Mouse (Mus musculus) ZHBTc4 (cell line): Measurements from ENCODE around the gene Gm45194.

Experiments used
- DNase-seq: peaks from one replicate; pipeline ENCODE4 v3.0.0-alpha.2; 2011; ENCODE audit warnings: low read depth, low spot score

Gene Gm45194

DNA sequence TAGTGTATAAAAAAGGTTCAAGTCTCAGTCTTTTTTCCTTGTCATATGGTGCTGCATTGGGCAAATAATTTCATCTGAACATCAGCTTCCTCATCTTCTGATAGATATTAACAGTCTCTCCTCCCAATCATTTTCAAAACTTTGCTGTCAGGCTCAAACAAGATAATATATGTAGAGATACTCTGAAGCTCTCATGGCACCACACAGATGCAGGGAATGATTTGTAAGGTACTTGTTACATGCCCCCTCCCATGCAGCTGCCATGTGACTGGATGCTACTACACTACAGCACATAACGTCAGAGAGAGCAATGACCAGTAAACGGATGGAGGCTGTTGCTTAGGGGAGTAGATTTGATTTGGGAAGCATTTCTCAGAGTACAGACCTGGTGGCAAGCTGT, at the start of gene Gm45194:
Gene Gm45194 (plus strand): TSS at position 301 of the 400 bp plus-strand sequence.
- DNase-seq = no peak

DNA sequence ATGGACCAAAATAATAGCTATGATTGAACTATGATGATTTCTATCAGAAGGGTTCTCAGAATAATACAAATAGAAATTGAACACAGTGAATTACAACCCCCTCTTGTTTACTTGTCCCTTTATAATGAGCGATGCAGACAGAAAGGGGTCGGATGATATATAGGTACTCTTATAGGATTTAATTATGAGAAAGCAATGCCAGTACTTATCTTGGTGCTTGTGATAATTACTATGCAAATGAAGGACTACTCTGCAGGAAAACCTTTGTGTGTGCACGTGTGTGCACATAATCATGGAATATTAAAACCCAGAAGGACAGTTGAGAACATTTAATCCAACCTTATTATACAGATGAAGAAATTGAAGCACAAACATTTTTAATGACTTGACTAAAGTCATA, 35.3 kb upstream of the Gm45194 start:
- DNase-seq = no peak

DNA sequence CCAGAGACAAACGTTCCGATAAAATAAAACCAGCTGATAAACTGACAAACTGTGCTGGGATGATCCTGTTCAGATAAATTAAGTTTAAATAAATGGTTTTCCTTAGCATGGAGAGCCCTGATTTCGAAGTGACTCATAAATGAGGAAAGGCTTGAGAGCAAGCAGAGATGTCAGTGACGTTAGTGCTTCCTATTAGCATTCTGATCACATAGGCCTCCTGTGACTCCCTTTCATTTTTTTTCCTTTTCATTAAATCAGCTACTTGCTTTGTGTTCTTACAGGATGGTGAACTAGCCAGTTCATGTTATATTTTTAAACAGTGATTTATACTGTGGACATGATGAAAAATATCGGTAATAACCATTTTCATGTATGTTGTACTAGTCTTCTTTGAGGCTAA, 9.9 kb upstream of the Gm45194 start:
- DNase-seq = no peak

DNA sequence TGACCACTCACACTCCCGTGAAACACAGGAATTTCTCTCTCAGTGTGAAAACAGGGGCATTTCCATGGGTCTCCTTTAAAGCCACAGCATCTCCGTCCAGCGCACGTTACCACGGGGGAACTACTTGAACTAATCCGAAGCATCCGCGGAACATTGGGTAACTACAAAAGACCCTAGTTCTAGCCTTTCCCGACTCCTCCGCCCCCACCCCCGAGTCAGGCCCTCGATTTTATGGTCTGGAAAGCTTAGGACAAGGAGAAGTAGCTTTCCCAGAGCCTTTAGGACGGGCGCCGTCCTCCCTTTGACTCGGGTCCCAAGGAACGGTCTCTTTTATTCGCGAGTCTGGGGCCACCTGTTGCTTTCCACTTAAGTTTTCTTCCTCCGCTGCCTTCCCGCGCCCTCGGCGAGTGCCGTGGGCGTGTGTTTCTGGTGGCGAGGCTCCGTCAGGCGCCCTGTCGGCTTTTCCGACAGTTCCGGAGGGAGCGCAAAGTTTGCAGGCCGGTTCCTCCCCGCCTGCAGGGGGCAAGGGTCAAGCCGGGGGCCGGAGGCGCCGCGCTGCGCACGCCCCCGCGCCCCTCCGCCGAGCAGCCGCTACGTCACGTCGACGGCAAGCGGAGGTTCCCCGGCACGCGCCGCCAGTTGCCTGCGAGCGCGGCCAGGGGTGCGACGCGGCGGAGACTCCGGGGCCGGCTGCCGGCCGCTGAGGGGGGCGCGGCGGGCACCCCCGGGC, 3.3 kb downstream of the Gm45194 start:
- peak; percentile 43 for DNase-seq

DNA sequence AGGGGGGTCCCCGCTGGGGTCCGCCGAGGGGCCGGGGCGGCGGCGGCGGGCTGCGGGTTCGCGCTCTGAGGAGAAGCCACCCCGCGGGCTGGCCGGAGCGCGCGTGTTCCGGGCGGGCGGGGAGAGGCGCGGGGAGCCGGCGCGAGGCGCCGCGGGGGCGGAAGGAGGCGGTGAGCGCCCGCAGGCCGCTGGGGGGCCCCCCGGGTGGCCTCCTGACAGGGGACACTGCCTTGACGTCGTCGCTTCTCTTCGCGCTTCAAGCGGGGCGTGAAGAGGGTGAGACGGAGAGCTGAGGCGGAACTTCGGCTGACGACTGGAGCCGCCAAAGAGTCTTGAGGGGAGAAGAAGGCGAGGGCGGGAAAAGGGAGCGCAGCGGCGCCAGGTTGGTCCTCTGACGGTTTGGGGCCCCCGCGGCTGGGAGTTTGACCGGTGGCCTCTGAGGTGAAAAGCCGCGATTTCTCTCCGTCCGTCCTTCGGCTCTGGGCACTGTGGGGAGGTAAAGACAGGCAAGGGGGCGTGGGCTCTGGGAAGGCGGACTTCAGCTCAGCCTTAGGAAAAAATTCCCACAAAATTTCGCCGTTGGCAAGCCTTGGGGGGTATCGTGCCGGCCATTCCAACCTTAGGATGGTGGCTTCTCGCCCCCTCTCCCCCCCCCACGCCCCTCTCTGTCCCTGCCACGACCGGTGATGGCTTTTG, 4.0 kb downstream of the Gm45194 start:
- DNase-seq = peak; percentile 29

DNA sequence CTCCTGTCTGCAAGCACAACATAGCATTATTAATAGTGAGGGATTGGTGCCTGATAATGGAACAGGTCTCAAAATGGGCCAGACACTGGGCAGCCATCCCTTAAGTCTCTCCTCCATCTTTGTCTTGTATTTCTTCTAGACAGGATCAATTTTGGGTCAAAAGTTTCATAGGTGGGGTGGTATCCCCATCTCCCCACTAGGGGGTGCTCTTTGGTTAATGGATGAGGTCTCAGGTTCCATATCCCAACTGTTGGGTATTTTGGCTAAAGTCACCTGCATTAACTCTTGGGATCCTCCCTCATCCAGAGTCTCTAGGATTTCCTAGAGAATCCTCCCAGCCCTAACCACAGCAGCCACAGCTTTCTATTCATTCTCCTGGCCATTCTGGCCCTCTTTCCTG, 26.2 kb downstream of the Gm45194 start:
- peak; percentile 26 for DNase-seq

DNA sequence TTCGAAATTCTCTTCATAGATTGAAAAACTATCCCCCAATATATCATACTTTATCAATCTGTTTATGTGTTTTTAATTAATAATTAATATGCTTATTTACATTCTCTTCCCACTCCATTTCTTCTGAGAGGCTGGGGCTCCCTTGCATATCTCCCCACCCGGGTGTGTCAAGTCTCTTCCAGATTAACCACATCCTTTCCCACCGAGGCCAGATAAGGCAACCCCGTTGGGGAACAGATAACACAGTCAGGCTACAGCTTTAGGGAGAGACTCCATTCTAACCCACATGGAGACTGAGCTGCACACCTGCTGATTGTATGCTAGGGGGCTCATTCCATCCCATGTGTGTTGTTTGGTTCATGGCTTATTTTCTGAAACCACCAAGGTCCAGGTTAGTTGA, 69.7 kb downstream of the Gm45194 start:
- DNase-seq = no peak

DNA sequence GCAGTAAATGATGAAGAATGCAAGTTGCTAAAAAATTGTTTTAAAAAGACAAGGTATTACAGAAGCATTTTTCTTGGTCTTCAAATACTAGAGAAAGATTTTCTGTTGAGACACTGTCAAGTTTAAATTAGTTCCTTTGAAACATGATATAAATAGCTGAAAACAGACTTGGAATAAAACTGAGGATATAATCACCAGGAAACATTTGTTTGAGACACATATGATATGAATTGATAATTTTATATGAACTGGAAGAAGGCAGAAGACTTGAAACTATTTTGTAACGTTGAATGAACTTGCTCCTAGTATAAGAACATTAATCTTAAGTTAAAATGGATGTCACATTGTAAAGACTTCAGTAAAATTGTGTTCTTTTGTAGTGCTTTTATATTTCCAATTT, 108.5 kb downstream of the Gm45194 start:
- no peak for DNase-seq

DNA sequence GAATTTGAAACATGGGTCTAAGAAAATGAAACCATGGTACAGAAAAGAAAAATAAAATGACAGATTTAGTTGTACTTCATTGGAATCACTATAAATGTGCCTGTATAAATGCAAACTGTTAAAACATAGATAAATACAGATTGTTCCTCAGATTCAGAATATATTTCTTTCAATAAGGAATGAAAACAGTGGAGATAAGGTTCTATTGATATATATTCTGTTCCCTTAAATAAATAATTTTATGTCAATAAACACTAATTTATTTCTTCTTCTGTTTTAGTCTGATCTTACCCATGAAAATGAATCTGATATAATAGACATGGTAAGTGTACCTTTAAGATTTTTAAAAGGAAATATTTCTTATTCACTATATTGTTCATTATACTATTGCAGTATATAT, 119.5 kb downstream of the Gm45194 start, which contains the start of gene Tex16:
Gene Tex16 (plus strand): TSS at position 301 of the 400 bp plus-strand sequence.
- no peak for DNase-seq

DNA sequence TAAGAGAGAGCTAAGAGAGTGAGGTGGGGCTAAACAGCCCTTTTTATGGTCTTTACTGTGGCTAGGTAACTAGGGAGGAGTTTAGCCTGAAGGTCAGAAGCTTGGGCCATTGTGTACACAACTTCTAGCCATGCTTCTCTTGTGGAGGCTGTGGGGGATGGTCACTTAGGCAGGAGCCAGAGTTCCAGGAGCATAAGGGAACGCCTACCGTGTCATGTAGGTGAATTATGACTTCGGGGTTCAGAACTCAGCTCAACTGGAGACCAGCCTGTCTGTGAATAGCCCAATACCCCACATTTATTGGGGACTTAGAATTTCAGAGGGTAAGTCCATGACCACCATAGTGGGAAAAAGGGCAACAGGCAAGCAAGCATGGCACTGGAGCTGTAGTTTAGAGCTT, 347.6 kb downstream of the Gm45194 start, which contains the start of gene 4933403O08Rik:
Gene 4933403O08Rik (plus strand): TSS at position 301 of the 400 bp plus-strand sequence.
- no peak for DNase-seq

DNA sequence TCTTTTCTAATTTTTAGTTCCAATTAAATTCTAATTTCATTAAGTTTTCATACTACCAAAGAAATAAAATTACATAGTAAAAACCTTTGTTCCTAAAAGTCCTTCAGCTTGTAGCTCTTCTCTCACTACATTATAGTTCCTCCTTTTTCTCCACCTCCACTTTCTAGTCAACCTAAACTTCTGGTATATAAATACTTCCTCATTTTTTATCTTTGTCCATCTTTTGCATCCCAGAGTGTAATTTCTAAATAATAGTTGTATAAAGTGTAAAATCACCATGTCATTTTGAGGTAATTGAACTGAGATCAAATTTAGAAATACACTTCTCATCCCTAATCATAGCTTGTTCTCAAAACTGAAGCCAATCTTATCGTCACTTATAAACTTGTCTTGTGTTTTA, 351.7 kb downstream of the Gm45194 start:
- no peak for DNase-seq

DNA sequence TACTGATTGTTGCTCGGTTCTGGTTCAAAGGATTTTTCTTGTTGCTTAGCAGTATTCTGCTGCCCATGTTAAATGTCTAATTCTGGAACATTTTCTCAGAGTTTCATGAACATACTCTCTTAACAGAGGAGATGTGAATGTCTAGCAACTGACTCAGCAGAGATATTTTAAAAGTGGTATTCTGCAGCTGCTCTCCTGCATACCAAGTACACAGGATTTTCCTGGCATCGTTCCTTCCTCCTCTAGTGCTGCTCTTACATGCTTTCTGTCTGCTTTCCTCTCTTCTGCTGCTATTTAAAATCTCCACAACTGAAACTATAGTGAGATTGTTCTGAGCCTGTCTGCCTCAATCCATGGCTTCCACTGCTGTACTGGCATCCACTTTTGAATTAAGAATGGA, 364.3 kb downstream of the Gm45194 start:
- no peak for DNase-seq

DNA sequence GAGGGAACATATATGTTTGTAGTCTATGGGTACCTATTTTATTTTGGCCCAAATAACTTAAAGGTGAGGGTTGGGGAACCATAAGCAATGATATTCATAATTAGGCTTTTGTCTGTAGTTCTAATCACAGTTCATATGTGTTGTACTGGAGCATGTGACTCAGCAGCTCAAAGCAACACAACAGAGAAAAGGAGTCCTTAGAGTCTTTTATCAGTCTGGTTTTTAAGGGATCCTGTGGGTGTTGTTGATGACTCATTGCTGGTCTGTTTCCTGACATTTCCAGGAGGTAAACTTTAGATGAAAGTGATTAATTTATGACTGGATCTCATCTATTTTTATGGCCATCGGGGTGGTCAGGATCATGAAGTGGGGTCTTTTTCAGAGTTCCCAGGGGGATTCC, 382.4 kb downstream of the Gm45194 start:
- no peak for DNase-seq
